Mouse (Mus musculus) adrenal gland, adult (tissue): ENCODE results near the gene Gtf2h3.
"Not testable (repeated sequence)": the region's sequence is repeated elsewhere in the genome, so short reads cannot be mapped to it uniquely, and the experiment has no call there.

Experiments used
- DNase-seq, 2 experiments: peaks; one replicate each; pipeline ENCODE4 v3.0.0; 2022 to 2023; ENCODE audit warnings: low spot score in 1 of 2; ENCODE audit not compliant: inconsistent age in 2 of 2

Gtf2h3 gene

GRCm38 (mm10) chr5:124578633-124579317 lies at the start of gene Gtf2h3, which contains the start of gene Eif2b1:
TSS of gene Gtf2h3 (plus strand) at chr5:124579140.
TSS of gene Eif2b1 (minus strand) at chr5:124579131.
- peak; percentile 93 to 97 for DNase-seq

- DNase-seq: peak; percentile 29 to 64
Measured at GRCm38 (mm10) chr5:124529191-124529651, 49.7 kb upstream of the Gtf2h3 start.

DNA sequence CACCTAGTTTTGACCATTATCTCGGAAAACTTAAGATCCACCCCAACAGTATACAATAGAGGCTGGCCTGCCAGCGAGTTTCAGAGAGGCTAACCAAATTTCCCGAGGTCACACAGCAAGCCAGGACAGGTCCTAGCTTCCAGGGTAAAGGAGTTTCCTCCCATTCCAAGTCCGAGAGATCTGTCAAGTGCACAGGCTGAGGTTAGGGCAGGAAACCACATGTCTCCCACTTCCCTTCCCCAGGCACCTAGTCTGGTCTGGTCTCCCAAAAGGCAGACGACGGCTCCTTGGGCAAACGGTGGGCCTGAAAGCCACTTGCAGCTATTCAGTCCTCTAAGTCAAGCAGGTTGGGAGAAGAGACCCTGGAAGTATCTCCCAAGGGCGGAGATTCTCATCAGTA lies 49.2 kb upstream of the Gtf2h3 start:
- peak in 1 of 2 experiments; percentile 63 for DNase-seq

GRCm38 (mm10) chr5:124530655-124531582 lies 48.0 kb upstream of the Gtf2h3 start, which contains the start of gene Rilpl1:
TSS of gene Rilpl1 (minus strand) at chr5:124531391.
- DNase-seq: peak; percentile 88 to 93

- no peak for DNase-seq
Measured at GRCm38 (mm10) chr5:124531583-124531930, 47.4 kb upstream of the Gtf2h3 start.

- no peak for DNase-seq
Measured at GRCm38 (mm10) chr5:124532451-124532850, 46.5 kb upstream of the Gtf2h3 start.

DNA sequence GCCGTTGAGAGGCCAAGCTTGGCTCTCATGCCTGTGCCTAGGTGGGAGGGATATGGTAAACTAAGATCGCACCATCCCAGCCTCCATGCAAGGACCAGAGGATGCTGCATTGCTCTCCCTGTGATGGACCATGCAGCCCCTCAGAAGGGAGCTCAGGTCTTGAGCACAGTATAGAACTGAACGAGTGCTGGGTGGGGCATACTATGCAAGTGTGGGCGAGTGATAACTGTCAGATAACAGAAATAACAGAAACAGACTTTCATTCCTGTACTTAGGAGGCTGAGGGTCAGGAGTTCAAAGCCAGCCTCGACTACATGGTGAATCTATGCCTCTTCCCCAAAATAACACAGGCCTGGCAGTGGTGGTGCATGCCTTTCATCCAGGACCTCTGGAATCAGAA lies 43.9 kb upstream of the Gtf2h3 start:
- DNase-seq: no peak

- DNase-seq: peak; percentile 51 to 81
Measured at GRCm38 (mm10) chr5:124536776-124537175, 42.2 kb upstream of the Gtf2h3 start.

DNA sequence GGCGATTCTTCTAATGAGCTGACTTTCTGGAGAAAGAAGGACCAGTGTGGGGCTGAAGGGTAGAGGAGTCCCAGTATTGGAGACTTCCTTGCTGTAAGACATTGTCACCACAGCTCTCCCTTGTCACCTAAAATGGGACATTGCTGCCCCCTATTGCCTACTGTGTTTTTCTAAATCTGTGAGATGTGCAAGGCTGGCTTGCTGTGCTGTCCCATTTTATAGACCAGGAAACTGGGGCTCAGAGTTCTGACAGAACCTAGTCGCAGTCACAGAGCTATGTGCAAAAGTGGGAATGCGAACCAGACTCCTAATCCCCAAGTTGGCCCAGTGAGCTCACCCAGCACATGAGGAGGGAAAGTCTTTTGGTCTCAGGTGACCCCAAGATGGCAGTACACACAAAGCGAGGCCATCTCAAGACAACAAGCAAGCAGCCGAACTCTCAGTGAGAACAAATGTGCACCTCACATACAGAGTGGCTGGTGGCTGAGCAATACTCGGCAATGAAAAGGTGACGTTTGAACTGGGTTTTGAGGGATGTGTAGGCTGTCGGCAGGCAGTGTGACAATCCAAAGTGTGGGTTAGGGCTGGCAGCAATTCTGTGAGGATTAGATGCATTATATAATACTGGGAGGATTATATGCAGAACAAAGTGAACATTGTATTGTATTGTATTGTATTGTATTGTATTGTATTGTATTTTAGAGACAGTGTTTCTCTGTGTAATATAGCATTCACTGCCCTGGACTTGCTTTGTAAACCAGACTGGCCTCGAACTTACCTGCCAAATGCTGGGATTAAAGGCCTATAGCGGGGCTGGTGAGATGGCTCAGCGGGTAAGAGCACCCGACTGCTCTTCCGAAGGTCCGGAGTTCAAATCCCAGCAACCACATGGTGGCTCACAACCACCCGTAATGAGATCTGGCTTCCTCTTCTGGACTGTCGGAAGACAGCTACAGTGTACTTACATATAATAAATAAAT lies 39.8 kb upstream of the Gtf2h3 start:
- peak; percentile 65 to 90 for DNase-seq

DNA sequence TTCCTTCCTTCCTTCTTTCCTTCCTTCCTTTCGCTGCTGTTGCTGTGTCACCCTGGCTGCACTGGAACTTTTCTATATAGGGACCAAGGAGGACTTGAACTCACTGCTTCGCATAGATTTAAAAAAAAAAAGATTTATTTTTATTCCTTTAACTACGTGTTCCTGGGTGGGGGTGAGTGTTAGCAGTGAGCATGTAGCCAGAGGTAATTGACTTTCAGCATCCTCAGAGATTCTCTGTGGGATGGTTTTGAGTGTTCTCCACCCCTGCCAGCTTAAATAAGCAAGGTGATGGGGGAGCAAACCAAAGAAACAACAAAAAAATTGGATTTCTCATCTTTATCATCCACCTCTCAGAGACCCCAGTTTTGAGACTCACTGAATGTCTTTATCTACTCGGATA lies 39.0 kb upstream of the Gtf2h3 start:
- DNase-seq: no peak

DNA sequence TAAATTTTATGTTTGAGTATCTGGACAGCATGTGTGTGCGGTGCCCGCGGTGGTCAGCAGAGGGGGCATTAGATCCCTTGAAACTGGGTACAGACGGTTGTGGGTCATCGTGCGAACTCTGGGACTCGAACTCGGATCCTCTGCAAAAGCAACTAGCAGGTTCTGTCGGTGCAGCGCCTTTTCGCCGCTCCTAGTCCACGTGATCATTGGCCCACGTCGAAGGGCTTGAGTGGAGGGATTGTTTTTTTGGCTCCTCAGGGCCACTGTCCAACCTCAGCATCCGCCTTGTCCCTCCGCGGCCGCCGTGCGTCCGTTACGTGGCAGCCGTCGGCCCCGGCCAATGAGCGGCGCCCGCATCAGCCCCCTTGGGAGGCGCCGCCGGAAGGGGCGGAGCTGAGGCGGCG lies 38.6 kb upstream of the Gtf2h3 start, which contains the start of gene Tmed2:
TSS of gene Tmed2 (plus strand) at position 313 of the 404 bp plus-strand sequence.
- peak; percentile 98 for DNase-seq

GRCm38 (mm10) chr5:124540905-124541601 lies 37.9 kb upstream of the Gtf2h3 start:
- peak; percentile 84 to 94 for DNase-seq

DNA sequence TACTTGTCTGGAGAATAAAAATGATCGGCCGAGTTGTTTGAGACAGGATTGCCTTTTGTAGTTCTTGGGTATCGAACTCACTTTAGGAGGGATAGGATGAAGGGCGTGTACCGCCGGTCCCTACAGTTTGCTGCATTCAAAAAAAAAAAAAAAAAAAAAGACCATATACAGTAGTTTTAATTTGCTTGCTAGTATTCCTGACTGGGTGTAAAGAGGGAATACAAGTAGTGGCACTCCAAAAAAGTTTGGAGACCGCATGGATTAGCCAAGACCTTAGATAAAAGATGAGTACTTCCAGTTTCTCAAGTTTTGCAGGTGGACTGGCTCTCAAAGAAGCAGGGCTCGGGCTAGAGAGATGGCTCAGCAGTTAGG lies 37.4 kb upstream of the Gtf2h3 start:
- DNase-seq: no peak

DNA sequence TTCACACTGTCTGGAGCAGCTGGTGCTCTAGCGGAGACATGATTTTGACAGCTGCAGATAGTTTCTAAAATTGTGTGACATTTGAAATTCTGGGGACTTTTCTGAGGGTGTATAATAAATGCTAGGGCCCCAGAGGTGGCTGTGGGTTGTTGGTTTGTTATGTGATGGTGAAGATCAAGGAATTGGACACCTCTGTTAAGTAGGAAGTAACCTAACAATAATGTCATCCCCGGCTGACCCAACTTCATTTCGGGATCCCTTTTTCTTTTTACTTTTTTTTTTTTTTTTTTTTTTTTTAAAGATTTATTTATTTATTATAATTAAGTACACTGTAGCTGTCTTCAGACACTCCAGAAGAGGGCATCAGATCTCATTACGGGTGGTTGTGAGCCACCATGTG lies 28.2 kb upstream of the Gtf2h3 start:
- DNase-seq: not testable (repeated sequence)

DNA sequence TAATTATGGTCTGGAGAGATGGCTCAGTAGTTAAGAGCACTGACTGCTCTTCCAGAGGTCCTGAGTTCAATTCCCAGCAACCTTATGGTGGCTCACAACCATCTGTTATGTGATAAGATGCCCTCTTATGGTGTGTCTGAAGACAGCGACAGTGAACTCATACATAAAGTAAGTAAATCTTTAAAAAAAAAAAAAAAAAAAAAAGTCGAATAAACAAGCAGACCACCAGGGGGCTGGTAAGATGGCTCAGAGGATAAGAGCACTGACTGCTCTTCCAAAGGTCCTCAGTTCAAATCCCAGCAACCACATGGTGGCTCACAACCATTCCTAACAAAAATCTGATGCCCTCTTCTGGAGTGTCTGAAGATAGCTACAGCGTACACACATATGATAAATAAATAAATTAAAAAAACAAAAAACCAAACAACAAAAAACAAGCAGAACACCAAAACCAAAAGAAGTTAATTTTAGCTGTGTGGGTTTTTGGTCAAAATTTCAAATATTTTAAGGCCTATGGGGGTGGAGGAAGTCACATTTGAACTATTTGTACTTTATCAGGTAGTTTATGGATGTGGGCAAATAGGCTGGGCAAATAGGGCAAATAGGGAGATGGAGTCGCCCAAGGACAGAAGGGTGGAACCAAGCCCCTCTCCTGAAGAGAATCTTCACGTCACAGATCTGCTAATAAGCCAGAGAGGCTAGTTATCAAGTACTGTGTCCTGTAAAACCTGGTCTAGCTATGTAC lies 27.4 kb upstream of the Gtf2h3 start:
- DNase-seq: not testable (repeated sequence)

- DNase-seq: no peak
Measured at GRCm38 (mm10) chr5:124552094-124552472, 26.9 kb upstream of the Gtf2h3 start.

GRCm38 (mm10) chr5:124552558-124553307 lies 26.2 kb upstream of the Gtf2h3 start, which contains the start of gene Ddx55:
TSS of gene Ddx55 (plus strand) at chr5:124552864.
- DNase-seq: peak; percentile 91 to 97

GRCm38 (mm10) chr5:124553607-124554006 lies 25.3 kb upstream of the Gtf2h3 start:
- no peak for DNase-seq

- no peak for DNase-seq
Measured at GRCm38 (mm10) chr5:124555145-124555544, 23.8 kb upstream of the Gtf2h3 start.
